Mouse (Mus musculus) CH12.LX (cell line): ENCODE data around the gene Actl11. TPM values are rescaled to one million over a fixed set of nuclear protein-coding genes. Genes with fewer than 3 reads are reported as not detected.

Experiments
- DNase-seq: peaks from one replicate; pipeline ENCODE4 v3.0.0-alpha.2; 2013; ENCODE audit errors: extremely low read depth
- H3K27ac ChIP-seq: 2 replicates; pipeline ENCODE4 v1.5.1; 2012; ENCODE audit warnings: low read depth, mild to moderate bottlenecking, control low read depth, moderate library complexity; ENCODE audit not compliant: insufficient read depth
- H3K27me3 ChIP-seq: replicated peaks from 2 replicates; pipeline ENCODE3; 2012; ENCODE audit warnings: inconsistent platforms
- H3K36me3 ChIP-seq, 2 experiments: replicated peaks in 1 of 2; 2 replicates each; pipeline versions ENCODE3 to v1.6.1; 2012; ENCODE audit warnings: inconsistent platforms in 1 of 2, low read length in 1 of 2, mild to moderate bottlenecking in 1 of 2, mixed read lengths in 1 of 2, moderate library complexity in 1 of 2; ENCODE audit not compliant: control insufficient read depth in 1 of 2, insufficient read depth in 1 of 2
- H3K4me1 ChIP-seq, 2 experiments: 2 replicates each; pipeline ENCODE4 v1.6.1; 2012; ENCODE audit warnings: inconsistent platforms in 1 of 2, moderate library complexity in 1 of 2; ENCODE audit not compliant: insufficient read depth in 2 of 2, control insufficient read depth in 1 of 2
- H3K4me2 ChIP-seq: 2 replicates; pipeline ENCODE4 v1.6.1; 2012; ENCODE audit warnings: low read depth, mild to moderate bottlenecking, control low read depth; ENCODE audit not compliant: poor library complexity, insufficient read depth, severe bottlenecking
- H3K4me3 ChIP-seq, 3 experiments: fragments of 150-350 bp in 1 of 3; sonication (generic) in 1 of 3; replicated peaks in 1 of 3; 2 replicates each; pipeline versions ENCODE3 to v1.5.1; 2011 to 2012; ENCODE audit warnings: low read depth in 2 of 3, low read length in 2 of 3, mild to moderate bottlenecking in 2 of 3, moderate library complexity in 2 of 3, control low read depth in 1 of 3, improper control_type of control experiment in 1 of 3, inconsistent platforms in 1 of 3, mixed read lengths in 1 of 3; ENCODE audit not compliant: poor library complexity in 1 of 3
- H3K79me2 ChIP-seq: replicated peaks from 2 replicates; pipeline ENCODE4 v1.6.1; 2012; ENCODE audit warnings: mild to moderate bottlenecking, moderate library complexity; ENCODE audit not compliant: control insufficient read depth, poor library complexity, insufficient read depth, severe bottlenecking; ENCODE audit errors: extremely low read depth
- H3K9ac ChIP-seq: 2 replicates; pipeline ENCODE4 v1.6.1; 2012; ENCODE audit warnings: low read depth, mild to moderate bottlenecking, control low read depth, moderate library complexity; ENCODE audit not compliant: insufficient read depth
- H3K9me3 ChIP-seq: replicated peaks from 2 replicates; pipeline ENCODE3; 2012; ENCODE audit warnings: low read length, inconsistent platforms, mixed read lengths
- CHD2 ChIP-seq: IDR thresholded peaks from 2 replicates; pipeline ENCODE4 v1.6.1; 2011; ENCODE audit warnings: low read length, improper control_type of control experiment
- CTCF ChIP-seq, 2 experiments: IDR thresholded peaks in 1 of 2; conservative IDR thresholded peaks in 1 of 2; 2 replicates each; pipeline ENCODE4 v1.5.1; 2011 to 2012; ENCODE audit warnings: low read depth in 2 of 2, low read length in 2 of 2, improper control_type of control experiment in 1 of 2, inconsistent platforms in 1 of 2, mild to moderate bottlenecking in 1 of 2, moderate library complexity in 1 of 2
- EP300 ChIP-seq: IDR thresholded peaks from 2 replicates; pipeline ENCODE4 v1.6.1; 2011; ENCODE audit warnings: low read length, improper control_type of control experiment
- ETS1 ChIP-seq: conservative IDR thresholded peaks from 2 replicates; pipeline ENCODE4 v1.6.1; 2012; ENCODE audit warnings: low read depth, mild to moderate bottlenecking, inconsistent platforms, low read length, improper control_type of control experiment, moderate library complexity
- GABPA ChIP-seq: IDR thresholded peaks from 2 replicates; pipeline ENCODE4 v1.6.1; 2012; ENCODE audit warnings: low read depth, low read length, improper control_type of control experiment, inconsistent platforms; ENCODE audit not compliant: insufficient replicate concordance
- JUN ChIP-seq: IDR thresholded peaks from 2 replicates; pipeline ENCODE4 v1.6.1; 2011; ENCODE audit warnings: low read depth, mild to moderate bottlenecking, low read length, improper control_type of control experiment, moderate library complexity; ENCODE audit not compliant: insufficient read depth
- KAT2A ChIP-seq: IDR thresholded peaks from 2 replicates; pipeline ENCODE4 v1.6.1; 2012; ENCODE audit warnings: low read length, improper control_type of control experiment, inconsistent platforms; ENCODE audit not compliant: insufficient replicate concordance
- MAZ ChIP-seq: IDR thresholded peaks from 2 replicates; pipeline ENCODE4 v1.6.1; 2012; ENCODE audit warnings: low read depth, mild to moderate bottlenecking, inconsistent platforms, low read length, improper control_type of control experiment, moderate library complexity
- MXI1 ChIP-seq: IDR thresholded peaks from 2 replicates; pipeline ENCODE4 v1.6.1; 2011; ENCODE audit warnings: mild to moderate bottlenecking, low read depth, low read length, improper control_type of control experiment
- MYC ChIP-seq: IDR thresholded peaks from 2 replicates; pipeline ENCODE4 v1.6.1; 2011; ENCODE audit warnings: low read depth, mild to moderate bottlenecking, improper control_type of control experiment, low read length
- NELFE ChIP-seq: IDR thresholded peaks from 2 replicates; pipeline ENCODE4 v1.6.1; 2011; ENCODE audit warnings: low read depth, low read length, improper control_type of control experiment
- SMC3 ChIP-seq: IDR thresholded peaks from 2 replicates; pipeline ENCODE4 v1.6.1; 2011; ENCODE audit warnings: low read depth, low read length, improper control_type of control experiment
- UBTF ChIP-seq: IDR thresholded peaks from 2 replicates; pipeline ENCODE4 v1.6.1; 2012; ENCODE audit warnings: low read depth, mild to moderate bottlenecking, inconsistent platforms, low read length, improper control_type of control experiment, moderate library complexity
- USF1 ChIP-seq: IDR thresholded peaks from 2 replicates; pipeline ENCODE4 v1.6.1; 2014; ENCODE audit warnings: low read depth, mild to moderate bottlenecking, inconsistent platforms, low read length, improper control_type of control experiment
- USF2 ChIP-seq: conservative IDR thresholded peaks from 2 replicates; pipeline ENCODE4 v1.6.1; 2011; ENCODE audit warnings: low read depth, low read length, improper control_type of control experiment
- ZNF384 ChIP-seq: IDR thresholded peaks from 2 replicates; pipeline ENCODE4 v1.6.1; 2012; ENCODE audit warnings: low read depth, low read length, improper control_type of control experiment, inconsistent platforms
- dilution Hi-C: fragments of 300-500 bp; cut with MboI; formaldehyde crosslinking; loops from 2 replicates; pipeline ENCODE4 v1.14.3; 2020; ENCODE audit warnings: low sequenced_read_pairs; ENCODE audit not compliant: extremely low pct_unique_long_range_greater_than_20kb, extremely low pct_ligation_motif_present
- in situ Hi-C: fragments of 300-500 bp; cut with MboI; formaldehyde crosslinking; loops from 3 replicates; pipeline ENCODE4 v1.14.3; 2019; ENCODE audit warnings: low sequenced_read_pairs, low pct_ligation_motif_present, low pct_unique_long_range_greater_than_20kb, mixed read lengths
- polyA plus RNA-seq: library from polyadenylated mRNA; unstranded; fragments of >175 nt; gene quantifications from 2 replicates; pipeline ENCODE4 v1.2.1, GENCODE M21; 2012; ENCODE audit warnings: low read depth; ENCODE audit not compliant: insufficient read length
- total RNA-seq, 2 experiments: library from RNA; depleted of rRNA; stranded (reverse); fragments of 300-350 nt in 1 of 2; fragments of >200 nt in 1 of 2; gene quantifications; 2 replicates each; pipeline ENCODE4 v1.2.3; 2012 to 2014

Gene Actl11
- total and polyA plus RNA-seq, 3 experiments, result not detected

DNA sequence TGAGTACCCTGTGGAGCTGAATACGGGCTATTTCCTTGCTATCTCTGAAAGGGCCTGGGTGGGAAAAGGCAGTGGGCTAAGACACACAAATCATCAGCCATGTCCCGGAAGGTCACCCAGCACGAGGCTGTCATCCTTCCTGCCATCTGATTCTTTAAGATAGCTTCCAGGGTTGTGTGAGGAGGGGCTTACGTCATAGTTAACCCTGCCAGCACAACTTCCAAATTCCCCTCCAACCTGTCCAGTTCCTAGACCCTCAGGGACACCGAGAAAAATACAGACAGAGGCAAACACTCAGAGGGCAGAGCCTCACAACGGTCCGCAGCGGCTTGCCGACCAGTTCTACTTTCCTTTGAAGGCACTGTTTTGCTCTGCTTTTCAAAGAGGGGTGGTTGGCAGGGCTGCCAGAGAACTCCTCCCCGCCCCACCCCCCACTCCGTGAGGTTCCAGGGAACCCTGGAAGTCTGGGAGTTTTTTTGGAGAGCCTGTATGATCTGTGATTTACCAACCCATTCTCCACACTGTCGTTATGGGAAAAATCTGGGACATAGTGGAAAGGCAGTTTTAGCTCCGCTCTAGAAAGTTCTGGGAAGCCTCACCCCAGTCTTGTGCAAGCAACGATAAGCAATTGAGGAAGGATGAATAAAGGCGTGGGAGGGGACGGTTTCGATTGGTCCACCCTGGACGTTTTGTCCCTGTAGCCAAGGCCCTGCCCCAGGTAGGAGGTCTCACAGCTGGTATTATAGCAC is 19.7 kb upstream of the Actl11 start:
- DNase-seq, result no peak
- H3K79me2 ChIP-seq, result no peaks in the 10 kb centered on the region
- TF ChIP-seq GABPA, result no peak
- no peak for TF ChIP-seq SMC3
- no peak for TF ChIP-seq ETS1
- no peak for TF ChIP-seq CHD2
- TF ChIP-seq, all 38 proteins: peak for 0
- Histone ChIP-seq H3K9me3 (no peaks in the 10 kb centered on the region), H3K9ac (no peak overlapping the region), H3K36me3 (peaks cover 0 to 2% of the 10 kb centered on the region in 2 experiments), H3K4me3 (no peak overlapping the region), H3K4me2 (no peak overlapping the region), H3K27me3 (peaks cover 47% of the 10 kb centered on the region), H3K27ac (no peak overlapping the region), H3K4me1 (peaks cover 3 to 9% of the 10 kb centered on the region in 2 experiments; a peak in 2 of 4 replicates)
- dilution Hi-C loops, result no loop called here
- in situ Hi-C loops, result no loop called here

DNA sequence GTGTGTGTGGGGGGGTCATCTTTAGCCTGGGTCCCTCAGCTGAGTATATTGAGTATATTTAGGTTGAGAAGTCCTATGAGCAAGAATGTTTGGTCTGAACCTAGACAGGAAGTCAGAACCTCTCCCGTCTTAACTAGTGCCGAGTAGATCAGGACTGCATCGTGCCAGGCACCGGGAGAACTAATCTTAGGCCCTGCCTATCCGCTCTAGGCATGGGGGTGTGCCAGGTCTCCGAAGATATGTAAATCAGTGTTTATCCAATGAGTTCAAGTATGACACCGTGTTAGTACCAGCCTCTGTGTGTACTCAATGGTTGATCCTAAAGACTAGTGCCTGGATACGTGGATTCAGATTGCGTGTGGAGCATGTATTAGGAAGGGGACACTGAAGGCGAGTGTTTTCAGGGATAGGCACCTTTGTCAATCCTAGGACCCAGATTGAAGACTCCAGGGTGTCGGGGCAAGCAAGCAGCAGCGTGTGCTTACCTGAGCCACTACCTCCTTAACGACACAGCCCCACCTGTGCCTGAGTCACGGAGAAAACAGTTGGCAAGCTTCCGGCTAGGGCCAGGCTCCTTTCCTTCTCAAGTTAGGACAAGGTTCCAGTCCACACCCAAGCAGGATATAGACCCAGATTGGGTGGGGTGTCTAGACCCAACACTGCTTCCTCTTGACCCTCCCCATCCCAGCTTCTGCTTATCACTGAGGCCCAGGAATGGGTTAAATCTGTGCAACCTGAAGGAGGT is 18.1 kb upstream of the Actl11 start:
- H3K79me2 ChIP-seq, result no peaks in the 10 kb centered on the region
- dilution Hi-C loops (no loop called here), in situ Hi-C loops (loop anchor here (5.0 kb wide), 1 partner anchor 157 kb away; no protein-coding TSS in a partner anchor)
- TF ChIP-seq MAZ, result no peak
- no peak for TF ChIP-seq USF2
- TF ChIP-seq KAT2A, result no peak
- no peak for TF ChIP-seq USF1
- TF ChIP-seq NELFE, result no peak
- TF ChIP-seq MYC, result no peak
- TF ChIP-seq CTCF (conservative IDR thresholded peaks at IDR 0.05 in 1 of 2, IDR thresholded peaks at IDR 0.05 in 1 of 2; ENCODE audit: low read depth in 2 of 2, low read length in 2 of 2), result no peak
- no peak for TF ChIP-seq JUN
- TF ChIP-seq UBTF, result no peak
- TF ChIP-seq GABPA, result no peak
- no peak for TF ChIP-seq EP300
- TF ChIP-seq SMC3, result no peak
- TF ChIP-seq ZNF384, result no peak
- TF ChIP-seq MXI1, result no peak
- no peak for DNase-seq
- H3K4me2 ChIP-seq, result no peak overlapping the region
- H3K27ac ChIP-seq, result no peak overlapping the region
- no peaks in the 10 kb centered on the region for H3K9me3 ChIP-seq
- no peaks in the 10 kb centered on the region for H3K36me3 ChIP-seq
- no peak overlapping the region for H3K4me3 ChIP-seq
- no peak overlapping the region for H3K9ac ChIP-seq
- H3K4me1 ChIP-seq, result peaks cover 7 to 12% of the 10 kb centered on the region in 2 experiments
- peaks cover 61% of the 10 kb centered on the region for H3K27me3 ChIP-seq
